Mouse (Mus musculus): Measurements from ENCODE around the gene Szrd1.
"Not testable (repeated sequence)": the region's sequence is repeated elsewhere in the genome, so short reads cannot be mapped to it uniquely, and the experiment has no call there.

Gene Szrd1

GRCm38 (mm10) chr4:141147112-141148008 is 7.8 kb upstream of the Szrd1 start, which contains the start of gene Fbxo42:
Fbxo42 (plus strand) TSS chr4:141147913.
- peak; percentile 96 for DNase-seq (ENCODE audit: inconsistent ontology term)

DNA sequence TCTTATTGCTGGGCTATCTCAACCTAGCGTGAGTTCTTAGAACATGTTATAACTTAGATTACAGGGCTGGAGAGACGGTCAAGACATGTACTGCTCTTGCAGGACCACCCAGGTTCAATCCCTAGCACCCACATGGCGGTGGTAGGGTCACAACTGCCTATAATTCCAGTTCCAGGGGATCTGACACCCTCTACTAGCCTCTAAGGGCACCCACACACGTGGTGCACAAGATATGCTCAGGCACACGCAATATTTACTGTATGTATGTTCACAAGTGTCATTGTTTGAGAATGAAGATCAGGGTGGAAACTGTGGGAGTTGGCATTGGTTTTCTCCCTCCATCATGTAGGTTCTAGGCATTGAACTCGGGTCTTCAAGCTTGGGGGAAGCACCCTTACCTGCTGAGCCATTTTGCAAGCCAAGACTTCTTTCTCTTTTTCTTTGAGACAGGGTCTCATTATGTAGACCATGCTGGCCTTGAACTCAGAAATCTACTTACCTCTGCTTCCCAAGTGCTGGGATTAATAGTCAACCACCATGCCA is 7.0 kb upstream of the Szrd1 start:
- no peak for DNase-seq (ENCODE audit: inconsistent ontology term)

GRCm38 (mm10) chr4:141145124-141145523 is 5.5 kb upstream of the Szrd1 start:
- DNase-seq (ENCODE audit: inconsistent ontology term) = not testable (repeated sequence)

DNA sequence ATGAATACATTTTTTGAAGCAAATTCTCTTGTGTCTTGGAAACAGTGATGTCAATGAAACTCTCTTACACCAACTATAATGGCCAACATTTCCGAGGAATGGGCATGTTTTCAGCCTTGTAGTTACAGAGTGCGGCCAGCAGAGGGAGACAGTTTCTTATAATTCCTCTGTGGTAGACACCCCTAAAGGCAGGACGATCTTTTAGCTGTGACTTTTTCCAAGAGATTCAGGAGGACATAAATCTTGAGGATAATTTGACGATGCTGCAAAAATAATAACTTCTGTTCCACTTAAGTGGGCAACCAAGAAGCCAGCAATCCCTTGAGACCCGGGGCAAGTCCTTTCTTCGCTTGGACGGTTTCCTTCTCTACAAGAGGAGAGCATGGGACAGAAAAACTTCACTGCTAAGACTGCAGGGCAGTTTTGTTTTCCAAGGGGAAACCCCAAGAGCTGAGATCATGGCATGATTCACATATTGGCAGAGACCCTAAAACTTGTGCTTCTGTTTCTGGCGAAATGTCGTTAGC is 2.8 kb upstream of the Szrd1 start:
- DNase-seq (ENCODE audit: inconsistent ontology term) = peak; percentile 82

GRCm38 (mm10) chr4:141140967-141141366 is 1.4 kb upstream of the Szrd1 start:
- no peak for DNase-seq (ENCODE audit: inconsistent ontology term)

GRCm38 (mm10) chr4:141140354-141140753 is 779 bp upstream of the Szrd1 start:
- not testable (repeated sequence) for DNase-seq (ENCODE audit: inconsistent ontology term)

DNA sequence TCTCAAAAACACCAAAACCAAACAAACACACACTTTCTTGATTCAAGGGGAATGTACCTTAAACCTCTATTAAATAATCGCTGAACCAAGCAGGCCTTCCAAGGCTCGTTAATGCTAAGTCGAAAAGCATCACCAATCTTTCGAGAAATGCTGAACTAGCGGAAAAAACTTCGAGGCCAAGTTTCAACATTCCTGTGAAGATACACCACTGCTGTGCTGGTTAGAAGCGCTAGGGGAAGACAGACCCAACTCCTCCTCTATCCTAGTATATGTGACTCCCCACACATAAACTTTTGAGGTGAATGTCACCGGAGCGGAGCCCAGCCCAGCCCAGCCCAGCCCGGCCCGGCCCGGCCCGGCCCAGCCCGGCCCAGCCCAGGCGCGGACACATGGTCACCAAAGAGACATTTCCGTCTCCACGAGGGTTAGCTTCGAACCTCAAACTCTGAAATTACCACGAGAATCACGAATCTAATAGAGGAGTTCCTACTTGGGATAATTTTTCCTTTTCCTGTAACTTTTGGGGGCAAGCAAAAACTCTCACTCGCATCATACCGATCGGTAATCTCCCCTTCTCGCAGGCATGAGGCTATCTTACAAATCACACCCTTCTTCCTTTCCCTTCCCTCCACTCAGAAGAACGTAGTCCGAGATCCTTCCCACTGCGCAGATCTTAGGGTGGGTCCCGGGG is 1.0 kb downstream of the Szrd1 start:
- DNase-seq (ENCODE audit: inconsistent ontology term) = peak; percentile 65

GRCm38 (mm10) chr4:141137740-141138139 is 1.8 kb downstream of the Szrd1 start:
- DNase-seq (ENCODE audit: inconsistent ontology term) = not testable (repeated sequence)

DNA sequence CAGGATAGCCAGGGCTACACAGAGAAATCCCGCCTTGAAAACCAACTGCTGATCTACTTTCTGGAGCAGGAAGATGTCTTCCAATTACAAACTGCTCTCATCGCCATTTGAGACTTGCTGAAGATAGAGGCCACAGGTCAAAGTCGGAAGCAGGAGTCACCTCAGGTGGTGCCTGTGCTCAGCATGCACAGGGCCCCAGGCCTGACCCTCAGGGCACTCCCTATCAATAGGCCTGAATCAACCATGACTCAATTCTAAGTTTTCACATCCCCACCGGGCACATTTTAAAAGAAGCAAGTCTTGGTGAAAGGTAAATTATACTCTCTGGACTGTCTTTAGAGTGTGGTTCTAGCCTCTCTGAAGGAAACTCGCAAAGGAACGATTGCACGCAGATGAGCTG is 3.4 kb downstream of the Szrd1 start:
- DNase-seq (ENCODE audit: inconsistent ontology term) = no peak

DNA sequence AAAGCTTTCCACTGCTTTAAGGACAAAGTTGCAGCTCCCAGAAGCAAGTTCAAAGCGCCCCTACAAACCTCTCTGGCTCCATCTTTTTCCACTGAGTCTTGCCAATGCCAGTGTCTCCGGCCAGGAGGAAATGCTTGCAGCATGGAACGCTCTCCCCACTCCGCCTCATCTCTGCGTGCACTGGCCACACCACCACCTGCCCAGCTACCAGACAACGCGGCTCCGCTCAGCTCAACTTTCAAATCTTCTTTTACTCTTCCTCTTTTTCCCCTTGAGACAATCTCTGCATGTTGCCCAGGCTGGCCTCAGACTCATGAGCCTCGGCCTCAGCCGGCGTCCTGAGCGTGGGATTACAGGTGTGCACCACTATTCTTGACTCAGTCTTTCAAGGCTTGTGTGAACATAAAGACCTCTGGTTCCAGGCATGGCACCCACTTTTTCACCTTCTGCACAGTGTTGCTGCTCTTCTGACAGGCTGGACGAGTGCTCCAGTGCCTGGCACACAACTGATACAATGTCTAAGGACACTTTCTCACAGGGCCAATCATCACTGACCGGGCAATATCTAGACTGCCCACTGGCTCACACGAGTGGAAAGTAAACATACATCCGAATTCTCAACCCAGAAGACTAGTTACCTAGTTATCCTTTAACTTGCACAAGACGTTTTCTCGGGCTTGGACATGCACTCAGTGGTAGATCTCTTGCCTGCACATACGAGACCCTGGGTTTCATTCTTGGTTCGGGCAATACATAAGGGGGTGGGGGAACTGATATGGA is 4.6 kb downstream of the Szrd1 start:
- DNase-seq (ENCODE audit: inconsistent ontology term) = no peak

DNA sequence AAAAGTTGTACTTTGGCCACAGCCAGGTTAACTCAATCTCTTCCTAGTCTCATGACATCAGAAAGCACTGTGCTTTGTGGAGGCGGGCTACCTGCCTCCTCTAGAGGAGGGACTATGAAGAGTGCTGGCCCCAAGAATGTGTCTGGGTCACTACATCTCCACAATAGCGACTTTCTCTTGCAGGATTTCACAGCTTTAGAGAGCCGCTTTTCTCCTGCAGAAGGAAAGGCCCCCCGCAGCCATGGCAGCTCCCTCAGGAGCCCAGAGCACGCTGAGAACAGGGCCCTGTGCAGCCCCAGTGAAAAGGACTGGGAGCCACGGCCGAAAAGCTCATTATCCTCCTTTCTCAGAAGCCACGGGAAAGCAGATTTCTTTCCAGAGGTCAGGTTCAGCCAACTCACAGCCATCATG is 5.5 kb downstream of the Szrd1 start:
- DNase-seq (ENCODE audit: inconsistent ontology term) = peak; percentile 52

DNA sequence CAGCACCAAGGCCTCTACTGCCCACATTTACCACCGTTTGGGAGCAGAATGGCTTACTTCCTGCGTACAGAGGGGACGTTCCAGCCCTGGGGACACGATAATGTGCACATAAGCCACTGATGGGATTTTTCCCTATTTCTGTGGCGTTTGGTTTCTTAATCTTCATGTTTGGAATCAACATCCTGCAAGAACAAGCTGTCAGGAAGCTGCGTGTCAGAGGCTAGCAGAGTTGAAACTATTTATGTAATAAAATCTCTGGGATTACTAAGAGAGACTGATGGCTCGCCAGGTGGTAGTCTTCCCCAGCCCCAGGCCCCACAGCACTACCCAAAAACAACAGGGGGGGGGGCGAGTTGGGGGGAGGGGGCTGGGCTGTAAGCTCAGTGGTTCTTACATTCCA is 6.3 kb downstream of the Szrd1 start:
- no peak for DNase-seq (ENCODE audit: inconsistent ontology term)

DNA sequence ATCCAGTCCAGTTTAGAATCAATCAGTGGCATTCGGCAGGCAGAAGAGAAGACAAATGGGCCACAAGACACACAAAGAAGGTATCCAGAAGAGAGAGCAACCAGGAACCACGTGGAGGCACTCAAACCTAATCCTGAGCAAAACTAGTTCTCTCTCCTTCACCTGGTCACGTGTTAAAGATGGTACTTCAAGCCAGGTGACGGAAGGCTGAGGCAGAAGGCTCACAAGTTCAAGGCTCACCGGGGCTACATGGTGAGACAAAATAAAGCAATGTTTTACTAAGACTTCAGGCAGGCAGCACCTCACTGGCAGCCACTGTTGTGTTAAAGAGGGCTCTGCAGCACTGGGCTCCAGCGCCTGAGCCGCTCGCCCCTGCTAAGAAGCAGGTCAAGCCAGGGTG is 7.4 kb downstream of the Szrd1 start:
- no peak for DNase-seq (ENCODE audit: inconsistent ontology term)

DNA sequence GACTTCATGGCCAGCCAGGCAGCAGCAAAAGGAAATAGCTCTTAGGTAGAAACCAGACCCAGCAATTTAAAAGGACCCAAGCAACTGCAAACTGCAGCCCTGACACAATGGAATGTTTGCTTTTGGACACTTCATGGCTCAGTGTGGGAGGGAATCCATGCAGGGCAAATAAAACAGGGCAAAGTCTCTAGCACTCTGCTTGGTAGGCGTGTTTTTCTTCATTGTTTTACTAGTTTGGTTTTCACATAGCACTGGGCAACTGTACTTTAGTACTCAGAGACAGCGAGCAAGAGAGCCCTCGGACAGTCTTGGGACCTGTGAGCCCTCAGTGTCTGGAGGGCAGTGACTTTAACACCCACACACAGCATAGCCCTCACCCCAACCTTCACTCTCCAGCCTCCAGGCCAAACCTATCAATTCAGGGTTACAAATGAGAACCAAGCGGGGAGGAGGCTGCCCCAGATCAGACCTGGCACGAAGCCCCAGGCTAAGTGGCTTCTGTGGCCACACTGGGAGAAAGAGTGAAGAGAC is 8.0 kb downstream of the Szrd1 start:
- DNase-seq (ENCODE audit: inconsistent ontology term) = peak; percentile 66

GRCm38 (mm10) chr4:141130704-141131342 is 8.8 kb downstream of the Szrd1 start:
- peak; percentile 67 for DNase-seq (ENCODE audit: inconsistent ontology term)

- DNase-seq (ENCODE audit: inconsistent ontology term) = no peak
These were observed 10.3 kb downstream of the Szrd1 start for GRCm38 (mm10) chr4:141129190-141129710.

DNA sequence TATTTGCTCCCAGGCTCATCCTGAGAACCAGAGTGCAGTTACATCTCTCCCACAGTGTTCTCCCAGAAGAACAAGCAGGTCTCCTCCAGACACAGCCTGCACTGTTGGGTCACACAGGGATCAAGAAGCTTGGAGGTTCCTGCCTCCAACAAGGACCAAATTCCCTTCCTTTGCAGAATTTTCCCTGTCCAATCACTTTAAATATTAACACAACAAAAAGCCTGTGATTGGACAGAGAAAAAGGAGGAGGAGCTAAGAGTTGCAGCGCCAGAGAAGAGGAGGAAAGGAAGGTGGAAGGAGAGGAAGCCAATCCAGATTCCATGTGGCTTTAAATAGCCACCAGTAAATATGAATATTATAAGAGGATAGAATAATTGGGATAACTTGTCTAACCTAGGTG is 16.5 kb downstream of the Szrd1 start:
- no peak for DNase-seq (ENCODE audit: inconsistent ontology term)

DNA sequence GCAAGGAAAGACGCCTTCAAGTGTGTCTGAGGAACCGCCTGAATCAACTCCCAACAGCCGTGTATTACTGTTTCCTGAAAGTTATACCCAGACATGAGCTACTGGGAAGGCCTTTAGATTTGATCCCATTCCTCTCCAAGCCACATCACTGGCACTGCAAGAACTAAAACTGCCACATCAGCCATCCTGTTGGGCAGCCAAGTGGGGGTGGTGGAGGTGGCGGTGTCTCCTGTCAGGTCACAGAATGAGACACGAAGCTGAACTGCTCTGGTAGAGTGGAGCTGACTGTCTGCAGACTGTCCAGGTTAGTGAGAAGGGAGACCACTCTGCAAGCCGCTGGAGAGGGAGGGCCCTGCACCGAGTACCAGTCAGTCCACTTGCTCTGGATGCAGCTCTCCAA is 16.9 kb downstream of the Szrd1 start:
- DNase-seq (ENCODE audit: inconsistent ontology term) = no peak

DNA sequence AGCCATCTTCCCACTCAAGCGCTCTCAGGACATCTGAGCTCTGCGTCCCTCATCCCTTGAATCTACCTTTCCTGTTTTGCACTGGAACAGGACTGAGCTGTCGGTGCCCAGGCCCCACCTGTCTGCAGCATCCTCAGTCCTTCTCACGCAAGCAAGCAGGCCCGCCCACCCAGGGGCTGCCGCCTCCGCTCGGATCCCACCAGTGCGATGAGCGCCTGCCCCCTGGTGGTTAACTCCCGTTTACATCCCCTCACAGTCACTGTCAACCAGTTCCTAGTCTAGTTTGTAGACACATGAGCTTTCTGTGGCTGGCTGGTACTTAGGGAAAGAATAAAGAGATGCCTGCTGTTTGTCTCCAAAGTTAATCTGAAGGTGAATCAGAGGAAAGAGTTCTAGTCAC is 18.9 kb downstream of the Szrd1 start:
- peak; percentile 54 for DNase-seq (ENCODE audit: inconsistent ontology term)

DNA sequence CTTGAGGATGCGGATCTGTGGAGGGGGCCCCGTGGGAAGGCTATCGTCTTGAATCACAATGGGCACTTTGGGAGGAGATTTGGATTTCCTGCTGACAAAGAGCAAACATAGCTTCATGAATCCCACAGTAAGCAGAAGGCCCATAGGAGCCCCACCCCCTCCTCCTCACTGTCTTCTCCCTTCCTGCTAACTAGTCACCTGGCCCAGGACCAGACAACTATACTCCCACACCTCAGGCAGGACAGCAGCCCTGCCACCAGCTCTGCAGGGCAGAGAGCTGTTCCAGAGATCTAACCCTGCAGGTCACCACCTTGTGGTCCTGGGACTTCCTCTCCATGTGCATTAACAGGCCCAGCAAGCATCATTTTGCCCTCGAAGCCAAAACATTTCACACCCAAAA is 20.9 kb downstream of the Szrd1 start:
- DNase-seq (ENCODE audit: inconsistent ontology term) = no peak

- no peak for DNase-seq (ENCODE audit: inconsistent ontology term)
These were observed 24.2 kb downstream of the Szrd1 start for GRCm38 (mm10) chr4:141115398-141115797.
